Mouse (Mus musculus) cerebellum, adult 8-10 months (tissue): ENCODE measurements around the gene Kcnk4.

Source experiments
- DNase-seq: peaks from one replicate; pipeline ENCODE4 v3.0.0; 2022

The Kcnk4 gene

DNA sequence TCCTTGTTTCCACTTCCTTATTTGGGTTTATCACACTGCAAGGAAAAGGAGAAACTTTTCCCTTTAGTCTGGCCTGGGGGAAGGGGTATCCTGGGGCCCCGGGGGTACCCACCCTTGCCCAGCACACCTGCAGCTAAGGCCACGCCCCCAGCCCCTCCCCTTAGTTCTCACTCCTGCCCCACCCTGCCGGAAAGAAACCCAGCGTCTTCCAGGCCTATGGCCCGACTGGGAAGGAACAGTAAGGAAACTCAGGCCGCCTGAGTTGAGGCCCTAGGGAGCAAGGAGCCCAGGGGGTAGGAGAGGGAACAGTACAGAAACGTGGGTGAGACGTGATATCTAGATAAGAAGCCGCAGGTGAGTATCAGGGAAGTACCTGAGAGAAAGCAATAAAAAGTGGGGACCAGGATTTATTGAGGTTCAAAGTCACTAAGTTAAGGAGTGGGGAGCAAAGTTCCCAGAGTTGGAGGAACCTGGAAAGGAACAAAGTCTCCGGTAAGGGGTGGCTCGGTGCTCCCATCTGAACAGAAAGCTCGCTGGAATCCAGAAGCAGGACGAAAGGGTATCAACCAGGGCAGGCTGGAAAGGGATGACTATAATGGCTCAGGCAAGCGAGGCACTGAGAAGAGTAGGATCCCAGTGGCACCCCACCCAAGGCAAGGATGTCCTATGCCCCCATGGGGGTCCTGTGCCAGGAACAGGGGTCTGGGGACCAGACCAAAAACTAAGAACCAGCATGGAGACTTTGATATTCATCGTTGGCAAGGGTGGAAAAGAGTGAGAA, 34.4 kb upstream of the Kcnk4 start:
- DNase-seq, result no peak

DNA sequence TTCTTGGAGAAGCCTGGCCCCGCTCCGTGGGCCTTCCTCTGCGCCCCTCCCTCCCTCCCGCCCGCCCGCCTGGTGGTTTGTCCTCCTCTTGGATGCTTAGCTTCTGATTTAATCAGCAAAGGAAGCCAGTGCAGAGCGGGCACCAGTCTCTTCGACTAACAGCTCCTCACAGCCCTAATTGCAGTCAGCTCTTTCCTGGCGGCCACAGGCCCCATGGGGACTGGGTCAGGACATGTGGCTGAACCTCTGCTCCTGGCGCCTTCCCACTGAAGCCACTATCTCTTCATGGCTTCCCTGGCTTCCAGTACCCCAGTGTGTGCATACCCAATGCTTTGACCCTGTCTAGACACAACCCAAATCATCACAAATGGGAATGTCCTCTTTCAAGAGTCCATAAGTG, 22.1 kb upstream of the Kcnk4 start:
- DNase-seq, result no peak

DNA sequence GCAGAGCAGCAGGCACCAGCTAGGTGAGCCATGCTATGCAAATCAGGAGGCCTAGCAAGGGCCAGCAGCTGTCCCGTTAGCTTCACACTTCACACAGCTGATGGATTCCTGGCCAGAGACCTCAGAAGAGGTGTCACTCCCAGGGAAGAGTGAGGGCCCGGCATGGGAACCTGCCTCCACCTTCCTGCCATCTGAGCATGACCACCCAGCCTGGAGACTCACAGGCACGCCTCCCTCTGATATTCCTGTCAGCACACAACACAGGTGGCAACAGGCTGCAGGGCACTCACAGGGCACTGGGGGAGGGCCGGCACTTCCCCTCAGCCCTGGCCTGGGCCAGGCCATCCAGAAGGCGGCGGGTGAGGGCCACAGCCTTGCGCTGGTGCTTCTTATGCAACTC, 21.1 kb upstream of the Kcnk4 start:
- no peak for DNase-seq

DNA sequence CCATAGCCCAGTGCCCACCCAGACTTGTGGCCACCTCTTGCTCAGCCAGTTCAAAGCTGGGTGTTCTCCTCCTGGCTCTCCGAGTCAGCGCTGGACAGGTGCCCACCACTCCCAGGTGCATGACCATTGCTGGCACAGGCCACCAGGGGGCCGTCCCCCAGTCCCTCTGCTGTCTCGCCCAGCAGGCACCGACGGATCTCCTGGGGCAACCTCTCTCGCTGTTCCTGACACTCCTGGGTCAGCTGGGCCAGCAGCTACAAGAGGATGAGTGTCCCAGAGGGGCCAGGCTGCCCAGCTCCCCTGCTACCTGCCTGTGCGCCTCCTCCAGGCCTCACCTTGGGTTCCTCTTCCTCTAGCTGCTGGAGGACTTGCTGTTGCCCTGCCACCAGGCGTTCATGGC, 19.7 kb upstream of the Kcnk4 start:
- DNase-seq, result no peak

DNA sequence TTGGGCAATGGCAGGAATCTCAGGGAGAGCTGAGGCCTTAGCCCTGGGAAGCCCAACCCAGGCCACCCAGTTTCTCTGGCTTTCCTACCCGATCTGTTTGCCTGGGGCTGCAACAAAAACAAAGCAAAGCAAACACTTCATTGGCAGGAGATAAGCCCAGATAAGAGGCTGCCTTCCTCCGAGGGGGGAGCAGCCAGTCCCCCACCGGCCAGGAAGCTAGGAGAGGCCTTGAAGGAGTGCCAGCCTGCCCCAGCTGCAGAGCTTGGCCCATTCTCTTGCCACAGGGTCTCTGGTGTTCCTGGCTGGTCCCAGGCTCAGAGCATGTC, 18.4 kb upstream of the Kcnk4 start:
- no peak for DNase-seq

DNA sequence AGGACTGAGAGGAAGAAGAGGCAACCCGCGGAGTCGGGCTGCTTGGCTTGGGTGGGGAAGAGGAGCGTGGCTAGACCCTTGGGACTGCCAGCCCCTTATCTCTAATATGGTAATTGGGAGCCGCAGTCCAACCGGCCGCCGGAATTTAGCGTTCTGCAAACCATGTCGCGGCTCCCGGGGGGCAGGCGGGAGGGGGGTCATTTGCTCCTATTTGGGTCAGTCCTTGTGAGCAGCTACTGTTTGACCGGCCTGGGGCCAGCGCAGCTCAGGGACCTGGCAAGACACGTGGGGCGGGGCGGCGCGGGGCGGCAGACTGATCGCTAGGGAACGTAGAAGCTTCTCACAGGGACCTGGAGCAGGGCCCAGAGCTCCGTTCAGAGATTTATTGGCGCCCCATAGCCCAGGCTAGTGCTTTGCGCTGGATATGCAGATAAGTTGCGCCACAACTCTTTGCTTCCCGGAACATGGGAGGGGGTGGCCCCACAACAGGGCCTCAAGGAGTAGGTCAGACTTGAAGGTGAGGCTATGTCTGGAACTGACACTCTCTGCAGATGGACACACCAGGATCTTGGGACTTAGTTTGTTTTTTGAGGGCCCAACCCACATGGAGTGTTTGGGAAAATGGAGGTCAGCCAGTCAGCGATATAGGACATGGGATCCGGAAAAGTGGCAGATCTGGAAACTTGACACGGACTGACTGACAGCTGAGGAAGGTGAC, 17.8 kb upstream of the Kcnk4 start:
- DNase-seq, result peak; percentile 78

DNA sequence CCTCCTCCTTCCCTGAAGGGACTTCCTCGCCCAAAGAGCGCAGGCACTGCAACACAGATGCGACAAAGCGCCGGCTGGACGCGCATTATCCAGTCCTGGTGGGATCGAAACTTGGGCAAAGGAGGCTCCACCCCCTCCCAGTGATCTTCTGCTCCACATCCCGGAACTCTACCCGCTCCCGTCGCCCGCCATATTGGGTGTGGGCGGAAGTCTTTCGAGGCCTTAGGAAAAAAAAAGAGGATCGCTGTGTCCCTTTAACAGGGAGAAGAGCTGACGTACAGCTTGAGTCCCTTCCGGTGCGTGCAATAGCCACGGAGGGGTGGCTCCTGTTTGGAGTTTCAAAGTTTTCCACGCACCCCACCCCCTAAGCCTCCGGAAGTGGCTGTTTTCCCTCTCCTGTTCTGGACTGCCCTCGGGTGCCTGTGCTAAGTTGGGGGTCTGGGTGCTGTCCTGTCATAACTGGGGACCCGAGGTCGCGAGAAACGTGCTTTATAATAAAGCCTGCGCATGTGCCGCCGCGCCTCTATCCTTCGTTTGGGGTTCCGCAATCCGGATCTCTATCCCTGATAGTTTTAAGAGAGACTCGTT, 17.2 kb upstream of the Kcnk4 start:
- peak; percentile 88 for DNase-seq

DNA sequence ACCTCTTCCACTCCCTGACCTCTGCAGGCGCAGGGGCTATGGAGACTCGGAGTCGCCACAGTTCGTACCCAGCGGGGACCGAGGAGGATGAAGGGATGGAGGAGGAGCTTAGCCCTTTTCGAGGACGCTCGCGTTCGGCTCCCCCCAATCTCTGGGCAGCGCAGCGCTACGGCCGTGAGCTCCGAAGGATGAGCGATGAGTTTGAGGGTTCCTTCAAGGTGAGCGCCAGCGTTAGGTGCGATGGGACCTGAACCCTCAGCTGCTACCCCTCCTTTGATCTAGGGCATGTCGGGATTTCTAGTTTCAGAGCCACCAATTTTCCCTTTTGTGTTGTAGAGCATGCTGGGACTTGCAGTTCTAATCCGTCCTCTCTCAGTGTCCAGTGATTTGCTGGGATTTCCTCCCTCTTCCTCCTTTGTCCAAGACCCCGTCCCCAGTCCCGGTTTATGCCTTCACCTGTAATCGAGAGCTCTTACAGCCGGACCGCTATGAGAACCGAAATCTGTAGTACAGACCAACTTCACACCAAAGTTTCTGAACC, 16.4 kb upstream of the Kcnk4 start:
- peak; percentile 62 for DNase-seq

DNA sequence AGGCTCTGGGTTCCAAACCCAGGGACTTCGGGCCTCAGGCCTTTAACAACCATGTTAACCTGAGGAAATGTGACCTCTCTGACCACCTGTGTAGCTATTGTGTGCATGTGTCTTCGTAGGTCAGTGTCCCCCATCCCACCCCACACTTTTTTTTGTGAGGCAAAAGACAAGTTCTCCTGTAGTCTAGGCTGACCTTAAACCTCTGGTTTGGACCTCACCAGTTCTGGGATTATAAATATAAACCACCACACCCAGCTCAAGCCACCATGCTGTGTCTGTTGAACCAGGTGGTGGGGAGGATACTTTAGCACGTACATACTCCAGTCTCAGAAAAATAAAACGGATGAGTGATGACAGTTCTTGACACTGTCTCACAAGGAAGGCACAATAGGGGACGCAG, 15.6 kb upstream of the Kcnk4 start:
- DNase-seq, result no peak

DNA sequence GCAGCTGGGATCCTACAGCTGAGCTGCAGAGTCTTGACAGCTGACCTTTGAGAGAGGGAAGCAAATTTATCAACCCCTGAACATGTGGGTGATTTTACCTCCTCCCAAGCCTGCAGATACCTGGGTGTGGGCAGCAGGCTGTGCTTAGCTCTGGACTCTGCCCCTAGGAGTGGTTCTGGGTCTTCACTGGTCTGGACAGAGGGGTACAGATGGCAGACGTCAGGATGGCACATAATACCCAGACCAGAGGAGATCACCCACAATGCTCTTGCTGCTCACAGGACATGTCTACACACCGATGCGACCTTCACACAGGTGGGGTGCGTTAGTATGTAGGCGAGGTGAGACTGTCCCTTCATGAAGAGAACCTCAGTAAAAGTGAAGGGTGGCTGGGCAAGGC, 15.2 kb upstream of the Kcnk4 start:
- no peak for DNase-seq

DNA sequence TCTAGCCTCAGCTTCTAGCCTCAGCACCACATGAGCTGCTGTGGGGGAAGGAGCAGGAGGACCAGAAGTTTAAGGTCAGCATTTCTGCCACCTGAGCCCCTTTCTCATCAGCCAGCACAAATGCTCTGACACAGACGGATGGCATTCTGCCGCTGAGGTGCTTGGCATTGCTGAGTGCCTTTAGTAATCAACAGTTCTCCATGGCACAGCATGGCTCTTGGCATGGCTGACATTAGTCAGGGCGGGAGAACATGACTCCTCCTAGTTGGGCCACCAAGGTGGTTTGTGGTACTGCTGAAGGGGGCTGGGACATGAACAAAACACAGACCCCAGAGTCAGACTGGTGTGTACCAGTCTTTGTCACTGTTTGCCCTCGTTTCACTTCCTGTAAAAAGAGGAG, 13.9 kb upstream of the Kcnk4 start:
- DNase-seq, result peak; percentile 66

DNA sequence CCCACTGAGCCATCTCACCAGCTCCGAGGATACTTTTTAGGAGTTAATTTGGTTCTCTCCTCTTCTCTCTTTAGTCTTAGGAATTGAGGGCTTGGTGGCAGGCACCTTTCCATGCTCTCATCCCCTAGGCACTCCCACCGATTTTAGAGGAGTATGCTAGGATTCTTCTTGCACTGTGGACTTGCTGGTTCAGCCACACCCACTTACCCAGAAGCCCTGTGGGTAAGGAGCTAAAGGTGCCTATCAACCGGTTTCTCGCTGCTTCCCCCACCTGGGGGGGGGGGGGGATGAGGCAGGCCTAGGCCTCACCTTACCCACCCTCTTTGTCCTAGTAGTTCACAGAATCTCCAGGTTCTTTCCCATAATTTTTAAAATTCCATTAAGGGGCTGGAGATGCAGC, 13.4 kb upstream of the Kcnk4 start:
- no peak for DNase-seq

DNA sequence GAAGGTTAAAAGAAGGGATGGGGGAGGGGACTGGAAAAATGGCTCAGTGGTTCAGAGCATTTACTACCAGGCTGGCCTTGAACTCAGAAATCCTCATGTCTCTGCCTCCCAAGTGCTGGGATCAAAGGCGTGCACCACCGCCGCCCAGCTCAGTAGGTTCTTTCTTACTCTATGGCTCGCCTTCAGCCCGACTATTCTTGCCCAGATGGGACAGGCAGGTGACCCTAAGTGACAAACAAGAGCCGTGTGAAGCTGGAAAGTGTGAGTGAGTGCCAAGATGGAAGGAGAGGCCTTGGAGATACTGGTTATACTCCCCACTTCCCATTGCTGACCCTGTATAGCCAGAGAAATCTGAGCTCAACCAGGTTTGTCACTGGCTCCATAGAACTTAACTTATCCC, 9.4 kb upstream of the Kcnk4 start:
- no peak for DNase-seq

DNA sequence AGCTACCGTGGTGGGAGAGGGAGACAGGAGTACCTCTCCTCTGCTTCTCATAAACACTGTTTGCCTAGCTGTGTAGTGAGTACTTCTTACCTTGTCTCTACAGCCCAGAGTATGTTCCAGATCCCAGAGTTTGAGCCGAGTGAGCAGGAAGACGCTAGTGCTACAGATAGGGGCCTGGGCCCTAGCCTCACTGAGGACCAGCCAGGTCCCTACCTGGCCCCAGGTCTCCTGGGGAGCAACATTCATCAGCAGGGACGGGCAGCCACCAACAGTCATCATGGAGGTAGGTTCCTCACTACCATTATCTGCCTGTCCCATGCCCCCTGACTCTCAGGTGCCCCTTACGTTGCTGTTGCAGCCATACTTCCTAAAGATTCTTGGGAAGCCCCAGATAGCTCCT, 8.4 kb upstream of the Kcnk4 start:
- DNase-seq, result no peak

DNA sequence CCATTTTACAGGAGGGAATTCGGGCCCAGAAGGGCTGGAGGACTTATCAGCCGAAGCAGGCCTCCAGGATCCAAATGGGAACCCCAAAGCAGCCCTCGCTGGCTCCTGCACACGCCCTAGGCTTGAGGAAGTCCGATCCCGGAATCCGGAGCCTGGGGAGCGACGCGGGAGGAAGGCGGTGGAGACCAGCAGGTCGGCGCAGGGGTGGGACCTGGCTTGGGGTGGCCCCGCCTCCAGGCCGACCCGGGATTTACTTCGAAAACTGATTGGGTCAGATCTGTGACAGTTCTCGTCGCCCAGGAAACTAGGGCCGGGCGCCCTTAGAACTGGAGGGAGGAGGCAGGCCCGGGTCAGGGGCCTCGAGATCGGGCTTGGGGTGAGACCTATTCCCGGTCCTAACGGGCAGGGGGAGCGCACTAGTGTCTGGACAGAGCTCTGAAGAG, 8.0 kb upstream of the Kcnk4 start, which contains the start of gene Gpr137:
Gene Gpr137 (minus strand): TSS at position 232 of the 443 bp plus-strand sequence.
- DNase-seq, result peak; percentile 93

DNA sequence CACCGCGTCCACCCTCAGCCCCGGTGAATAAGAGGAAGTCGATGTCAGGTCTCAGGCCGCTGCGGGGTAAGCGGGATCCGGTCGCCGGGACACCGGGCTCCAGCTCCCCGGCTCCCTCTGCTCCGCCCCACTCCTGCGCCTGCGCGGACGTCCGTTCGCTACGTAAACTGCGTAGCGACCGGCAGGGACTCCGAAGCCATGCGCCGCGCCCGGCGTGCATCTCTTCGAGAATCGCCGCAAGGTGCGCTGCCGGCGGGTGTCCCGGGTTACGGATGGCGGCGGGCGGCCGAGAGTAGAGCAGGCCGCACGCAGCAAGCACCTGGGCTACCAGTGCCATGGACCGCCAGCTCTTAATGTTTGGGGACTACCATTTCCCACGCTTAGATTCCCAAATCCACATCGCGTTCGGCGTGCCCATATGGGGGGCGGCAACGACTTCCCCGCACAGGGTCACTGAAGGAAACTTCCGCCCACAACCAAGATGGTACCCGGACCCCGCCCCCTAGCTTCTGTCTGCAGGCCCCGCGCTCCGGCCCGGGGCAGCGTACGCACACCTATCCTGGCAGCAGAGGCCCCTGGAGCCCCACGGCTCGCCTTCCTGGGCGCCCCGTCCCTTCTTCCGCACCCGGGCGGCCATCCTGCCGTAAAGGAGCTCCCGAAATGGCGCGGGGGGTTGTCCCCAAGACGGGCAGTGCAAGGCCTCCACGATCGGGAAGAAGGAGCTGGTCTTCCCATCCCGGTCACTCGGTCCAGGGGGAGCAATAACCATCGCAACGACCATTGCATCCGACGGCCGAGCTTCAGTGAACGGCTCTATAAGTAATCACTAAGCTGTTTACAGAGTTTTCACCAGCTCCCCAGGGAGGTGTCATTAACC, 7.3 kb upstream of the Kcnk4 start, which contains the start of gene Bad:
Gene Bad (plus strand): TSS at position 490 of the 877 bp plus-strand sequence.
- DNase-seq, result peak; percentile 95

DNA sequence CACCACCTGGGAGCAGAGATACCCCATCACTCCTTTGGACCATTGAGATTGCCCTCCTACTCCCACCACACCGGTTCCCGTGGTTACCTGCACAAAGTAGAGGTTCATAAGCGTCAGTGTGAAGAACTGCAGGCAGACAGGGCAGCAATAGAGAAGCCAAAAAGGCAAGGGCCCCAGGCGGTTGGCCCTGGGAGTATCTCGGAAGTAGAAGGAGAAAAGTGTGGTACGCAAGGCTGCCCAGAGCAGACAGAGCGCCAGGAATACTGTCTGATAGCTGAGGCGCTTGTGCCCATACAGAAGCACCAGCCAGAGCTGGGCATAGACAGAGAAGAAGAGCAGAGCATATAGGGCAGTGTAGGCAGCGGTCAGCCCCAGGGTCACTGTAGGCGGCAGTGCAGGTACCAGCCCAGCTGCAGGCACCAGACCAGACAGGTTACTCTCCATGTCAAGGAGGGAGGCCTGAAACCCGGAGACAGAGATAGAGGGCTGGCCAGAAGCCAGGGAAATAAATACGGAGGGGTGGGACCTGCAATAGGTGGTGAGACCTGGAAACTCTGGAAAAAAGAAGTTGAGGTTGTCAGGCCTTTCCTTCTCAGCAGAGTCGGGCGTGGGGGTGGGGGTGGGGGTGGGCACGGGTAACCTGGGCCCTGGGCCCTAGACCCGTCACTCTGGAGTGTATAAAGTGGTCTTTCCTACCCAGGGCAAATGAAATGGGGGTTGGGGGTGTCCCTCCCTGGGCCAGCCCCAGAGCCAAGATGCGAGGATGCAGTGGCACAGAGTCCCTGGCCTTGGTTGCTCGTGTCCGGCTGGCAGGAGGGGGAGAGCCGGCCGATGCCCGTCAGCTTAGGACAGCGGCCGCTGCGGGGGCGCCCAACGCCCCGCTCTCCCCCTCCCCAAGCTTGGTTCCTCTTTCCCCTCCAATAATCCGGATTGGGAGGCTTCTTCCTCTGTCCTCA, 6.4 kb upstream of the Kcnk4 start:
- peak; percentile 52 for DNase-seq

DNA sequence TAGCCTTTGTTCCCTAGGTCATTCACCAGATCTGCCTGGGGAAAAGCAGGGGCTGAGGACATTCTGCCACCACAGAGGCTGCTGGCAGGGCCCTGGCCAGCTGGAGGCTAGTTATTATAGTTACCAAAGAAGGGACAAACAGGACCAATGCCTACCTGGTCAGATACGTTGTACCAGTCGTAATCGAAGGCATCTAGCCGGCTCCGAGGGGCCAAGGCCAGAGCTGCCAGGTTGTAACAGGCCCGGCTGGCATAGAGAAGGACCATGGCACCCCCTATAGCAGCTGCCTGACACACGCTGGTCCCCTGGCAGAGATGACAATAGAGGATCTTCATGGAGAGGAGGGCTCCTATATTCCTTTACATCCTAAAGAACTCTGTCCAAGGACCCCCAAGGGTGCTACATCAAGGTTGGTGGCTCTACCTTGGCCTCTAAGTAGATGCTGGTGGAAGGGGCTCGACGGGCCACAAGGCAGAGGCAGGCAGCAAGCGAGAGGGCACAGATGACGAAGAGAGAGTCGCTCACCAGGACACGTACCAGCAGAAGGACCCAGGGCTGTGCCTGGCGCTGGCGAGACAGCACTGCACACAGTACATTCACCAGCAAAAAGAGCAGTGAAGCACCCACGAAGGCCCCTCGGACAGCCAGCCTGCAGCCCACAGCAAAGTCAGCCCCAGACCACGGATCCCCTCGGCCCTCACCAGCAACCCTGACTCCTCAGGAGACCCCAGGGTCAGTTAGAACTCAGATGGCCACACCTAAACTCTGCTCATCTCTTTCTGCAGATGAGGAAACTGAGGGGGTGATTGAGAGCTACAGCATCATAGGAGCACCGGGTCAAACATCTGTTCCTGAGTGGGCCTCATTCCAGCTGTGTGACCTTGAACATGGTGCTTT, 5.0 kb upstream of the Kcnk4 start:
- peak; percentile 41 for DNase-seq

DNA sequence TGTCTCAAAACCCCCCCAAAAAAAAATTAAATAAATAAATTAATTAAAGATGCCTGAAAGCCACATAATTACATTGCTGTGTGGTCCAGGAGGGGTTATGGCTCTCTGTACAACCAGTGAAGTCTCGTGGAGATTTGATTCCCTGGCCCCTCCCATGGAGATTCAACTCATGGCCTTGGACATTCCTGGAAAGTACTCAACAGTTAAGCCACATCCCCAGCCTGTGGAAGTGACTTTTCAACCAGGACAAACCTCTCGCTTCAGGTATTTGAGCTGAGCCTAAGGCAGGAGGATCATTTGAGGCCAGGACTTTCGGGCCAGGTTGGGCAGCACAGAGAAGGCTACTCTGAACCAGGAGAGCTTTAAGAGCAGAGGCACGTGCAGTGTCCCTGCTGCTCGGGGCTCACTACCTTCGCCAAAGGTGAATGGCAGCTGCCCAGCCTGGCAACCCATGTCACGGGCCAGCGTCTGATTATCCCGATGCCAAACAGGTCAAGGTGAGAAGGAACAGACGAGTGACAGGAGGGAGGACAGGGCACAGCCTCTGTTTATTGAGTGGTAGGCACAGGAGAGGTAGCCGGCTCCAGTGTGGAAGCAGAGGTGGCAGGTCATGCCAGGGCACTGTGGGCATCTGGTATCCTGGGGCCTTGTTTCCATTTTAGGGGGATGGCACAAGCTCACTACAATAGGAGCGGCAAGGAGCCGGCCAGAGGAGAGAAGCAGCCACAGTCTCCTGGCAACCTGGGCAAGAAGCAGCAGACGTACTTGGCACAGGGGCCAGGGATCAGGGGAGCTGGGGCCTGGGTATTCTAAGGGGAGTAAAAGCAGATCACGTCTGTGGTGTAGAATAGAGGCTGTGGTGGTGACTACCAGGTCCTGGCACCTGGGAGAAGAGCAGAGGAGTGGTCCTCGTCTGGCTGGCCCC, 3.5 kb upstream of the Kcnk4 start:
- DNase-seq, result peak; percentile 73
